Mouse (Mus musculus) stomach, postnatal 0 days (tissue): ENCODE results near the gene Tnnc2.
A peak's percentile ranks its signal among the peaks of the same experiment; 100 is the strongest.

Source experiments
- CTCF ChIP-seq: IDR thresholded peaks from 2 replicates; pipeline ENCODE4 v1.5.1; 2016; ENCODE audit warnings: antibody characterized with exemption, low read depth, mild to moderate bottlenecking, moderate library complexity
- EP300 ChIP-seq: optimal IDR thresholded peaks from 2 replicates; pipeline ENCODE3; 2016; ENCODE audit warnings: antibody characterized with exemption

DNA sequence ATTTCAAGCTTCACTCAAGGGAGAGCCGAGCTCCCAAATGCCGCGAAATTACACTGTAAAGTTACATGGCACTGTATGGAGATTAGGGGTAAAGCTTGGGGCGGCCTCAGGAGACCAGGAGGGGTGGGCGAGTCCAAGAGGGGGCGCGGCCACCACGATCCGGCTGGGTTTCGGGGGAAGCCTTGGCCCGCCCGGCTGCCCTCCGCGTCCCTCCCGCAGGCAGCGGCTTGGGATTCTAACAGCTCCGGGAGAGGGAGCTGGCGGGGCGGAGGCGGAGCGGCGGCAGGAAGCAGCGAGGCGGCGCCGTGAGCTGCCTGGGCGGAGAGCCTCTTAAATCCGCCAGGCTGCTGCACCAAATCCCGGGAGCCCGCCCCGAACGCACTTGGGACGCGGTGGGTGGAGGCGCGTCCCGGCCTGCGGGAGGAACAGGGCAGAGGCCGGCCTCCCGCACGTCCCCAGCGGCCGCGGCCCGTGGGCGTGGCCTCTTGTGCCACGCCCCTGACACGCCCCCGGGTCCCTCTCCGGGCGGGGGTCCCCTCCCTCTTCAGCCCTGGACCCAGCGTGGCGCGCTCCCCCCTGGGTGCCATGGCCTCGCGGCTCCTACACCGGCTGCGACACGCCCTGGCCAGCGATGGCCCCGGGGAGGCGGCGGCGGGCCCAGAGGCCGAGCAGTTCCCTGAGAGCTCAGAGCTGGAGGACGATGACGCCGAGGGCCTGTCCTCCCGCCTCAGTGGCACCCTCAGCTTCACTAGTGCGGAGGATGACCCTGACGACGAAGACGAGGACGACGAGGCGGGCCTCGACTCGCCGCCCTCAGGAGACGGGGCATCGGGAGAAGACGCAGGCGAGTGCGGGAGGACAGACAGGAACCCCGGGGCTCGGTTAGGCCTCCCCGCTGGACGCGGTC, 6.0 kb upstream of the Tnnc2 start, which contains the start of gene Snx21:
- TF ChIP-seq CTCF (peak; percentile 76), EP300 (no peak)
